Mouse (Mus musculus) lung, adult 2 months (tissue): ENCODE measurements around the gene Arrb2. TPM values are rescaled to one million over a fixed set of nuclear protein-coding genes. Genes with fewer than 3 reads are reported as not detected.

Experiments used
- DNase-seq: peaks from one replicate; pipeline ENCODE4 v3.0.0; 2022
- H3K4me1 ChIP-seq: fragments of 200-500 bp; 2 replicates; pipeline ENCODE4 v1.6.1; 2011; ENCODE audit warnings: low read length; ENCODE audit not compliant: control insufficient read depth, insufficient read depth
- H3K4me3 ChIP-seq: fragments of 200-500 bp; replicated peaks from 2 replicates; pipeline ENCODE3; 2011; ENCODE audit warnings: low read depth, mild to moderate bottlenecking, control low read depth, low read length; ENCODE audit errors: extremely low read depth
- CTCF ChIP-seq: fragments of 200-500 bp; IDR thresholded peaks from 2 replicates; pipeline ENCODE4 v1.5.1; 2011; ENCODE audit warnings: mild to moderate bottlenecking, low read length, control low read depth; ENCODE audit not compliant: insufficient read depth
- POLR2A ChIP-seq: fragments of 200-500 bp; IDR thresholded peaks from 2 replicates; pipeline ENCODE4 v1.6.1; 2011; ENCODE audit warnings: low read depth, mild to moderate bottlenecking, control low read depth, low read length, borderline replicate concordance; ENCODE audit errors: extremely low read depth
- WGBS: fragments of 180-500 bp; shearing (Covaris S2); methylation state at CpG from one replicate; pipeline ENCODE4 v1.1.7; 2018; 5-methylcytosine and 5-hydroxymethylcytosine counted together
- polyA plus RNA-seq: library from polyadenylated mRNA; depleted of rRNA; stranded (reverse); fragments of >200 nt; gene quantifications from 2 replicates; pipeline ENCODE4 v1.2.3, GENCODE M21; 2012

Gene Arrb2
- polyA plus RNA-seq, 1 experiment, result 80.2 TPM

GRCm38 (mm10) chr11:70444667-70445066, 12.2 kb downstream of the Arrb2 start:
- Histone ChIP-seq H3K4me1 (peaks cover 2% of the 10 kb centered on the region; the same call in 1 of the 2 replicates), H3K4me3 (no peak overlapping the region)
- TF ChIP-seq POLR2A (no peak), CTCF (no peak)
- no peak for DNase-seq
- WGBS, result 60% methylated on average over 6 of the region's 6 CpGs

- no peak for DNase-seq
- TF ChIP-seq CTCF (no peak), POLR2A (no peak)
- Histone ChIP-seq H3K4me3 (no peak overlapping the region), H3K4me1 (0 out of 2 replicates have a peak, but pooled peaks cover 2% of the 10 kb centered on the region)
- WGBS, result 29% methylated on average over 3 of the region's 3 CpGs
Measured at GRCm38 (mm10) chr11:70446756-70447155, 14.3 kb downstream of the Arrb2 start.

- H3K4me1 ChIP-seq, result 0 out of 2 replicates have a peak, but pooled peaks cover 2% of the 10 kb centered on the region
- WGBS, result 61% methylated on average over 1 of the region's 1 CpGs
- DNase-seq, result no peak
- no peak overlapping the region for H3K4me3 ChIP-seq
- TF ChIP-seq POLR2A (no peak), CTCF (no peak)
Measured at GRCm38 (mm10) chr11:70447373-70447772, 14.9 kb downstream of the Arrb2 start.

GRCm38 (mm10) chr11:70450926-70451325, 18.5 kb downstream of the Arrb2 start:
- H3K4me3 ChIP-seq, result no peak overlapping the region
- no peak for DNase-seq
- TF ChIP-seq CTCF, result no peak
- TF ChIP-seq POLR2A, result no peak
- no peaks in the 10 kb centered on the region for H3K4me1 ChIP-seq
- WGBS, result 79% methylated on average over 2 of the region's 2 CpGs

GRCm38 (mm10) chr11:70451797-70452498, 19.5 kb downstream of the Arrb2 start, which contains the start of gene Med11:
Gene Med11 (plus strand): TSS chr11:70451919.
- TF ChIP-seq POLR2A (peak; percentile 88; the same call in 1 of the 2 replicates), CTCF (peak; percentile 83)
- peak; percentile 97 for DNase-seq
- peak within 1 kb of the TSS; percentile 87 for H3K4me3 ChIP-seq
- H3K4me1 ChIP-seq, result no peaks in the 10 kb centered on the region
- WGBS, result under 1% methylated on average over 46 of the region's 46 CpGs

GRCm38 (mm10) chr11:70453261-70454044, 21.0 kb downstream of the Arrb2 start:
- TF ChIP-seq POLR2A, result no peak
- H3K4me1 ChIP-seq, result peaks cover under 1% of the 10 kb centered on the region
- WGBS, result 72% methylated on average over 9 of the region's 9 CpGs
- no peak overlapping the region for H3K4me3 ChIP-seq
- no peak for DNase-seq

- H3K4me3 ChIP-seq, result peak within 1 kb of the TSS; percentile 86
- peaks cover 4% of the 10 kb centered on the region for H3K4me1 ChIP-seq
- TF ChIP-seq CTCF (no peak), POLR2A (peak; percentile 13; the same call in 1 of the 2 replicates)
- 14% methylated on average over 32 of the region's 32 CpGs for WGBS
- peak; percentile 48 for DNase-seq
Measured at GRCm38 (mm10) chr11:70458688-70459600, 26.5 kb downstream of the Arrb2 start, which contains the start of gene Zmynd15. Gene Zmynd15 (plus strand): TSS chr11:70459433.

GRCm38 (mm10) chr11:70459601-70460101, 27.2 kb downstream of the Arrb2 start, which contains the start of gene Cxcl16:
Gene Cxcl16 (minus strand): TSS chr11:70459984.
- peaks cover 4% of the 10 kb centered on the region for H3K4me1 ChIP-seq
- TF ChIP-seq POLR2A (peak; percentile 72; the same call in 1 of the 2 replicates), CTCF (no peak)
- H3K4me3 ChIP-seq, result peak within 1 kb of the TSS; percentile 86
- 7% methylated on average over 30 of the region's 30 CpGs for WGBS
- peak; percentile 71 for DNase-seq

GRCm38 (mm10) chr11:70463970-70464369, 31.5 kb downstream of the Arrb2 start:
- Histone ChIP-seq H3K4me1 (peaks cover 9% of the 10 kb centered on the region), H3K4me3 (no peak overlapping the region)
- 94% methylated on average over 5 of the region's 5 CpGs for WGBS
- no peak for DNase-seq
- TF ChIP-seq POLR2A, result no peak
- TF ChIP-seq CTCF, result no peak
